Comparison of ENCODE assay signal across 18 mouse cellular contexts in genomic region chr2:181990829-181991228, GRCm38 (mm10). TPM values are rescaled to one million over a fixed set of nuclear protein-coding genes. Genes with fewer than 3 reads are reported as not detected.
DNase-seq lines count a peak whose midpoint lies in the region.
"Had no signal": no experiment of that assay in that cellular context is flagged by ENCODE, and none has a peak within 500 bp of the region (broad histone marks: within the 10 kb centered on the region; RNA-seq: fewer than 3 reads in every experiment).

TSS of gene Gm14496 (plus strand) at chr2:181991129.

- DNase-seq in heart, adult 11 months = peak; percentile 61
- DNase-seq in heart, adult 8-10 months (ENCODE audit: low spot score) = no peak
- DNase-seq: adrenal gland, adult 2 months; adrenal gland, adult 8-10 months; adrenal gland, postnatal 10 days; adrenal gland, postnatal 14 days; adrenal gland, postnatal 25 days; adrenal gland, postnatal 36 days; B cell, adult 2 months; cerebellum, adult 11 months; cerebellum, adult 11-12 months; cerebellum, adult 18-20 months; cerebellum, adult 2 months had no signal

RNA-seq across cellular contexts. Expression of gene Gm14496, which starts in this region (rescaled TPM):
- total RNA-seq in heart, adult 8-10 months (2022) = not detected
- total RNA-seq: adrenal gland, adult 18-20 months; adrenal gland, adult 2 months; adrenal gland, adult 8-10 months; adrenal gland, postnatal 10 days; adrenal gland, postnatal 14 days; adrenal gland, postnatal 25 days; adrenal gland, postnatal 36 days; adrenal gland, postnatal 4 days; CH12.LX; ES-E14; MEL had no signal
